Mouse (Mus musculus): ENCODE results near the gene Eef2. TPM values are rescaled to one million over a fixed set of nuclear protein-coding genes. Genes with fewer than 3 reads are reported as not detected.
"Not testable (repeated sequence)": the region's sequence is repeated elsewhere in the genome, so short reads cannot be mapped to it uniquely, and the experiment has no call there.

Eef2 gene
- total RNA-seq, 2 experiments from 2014 or later = 408 to 1,066 TPM

DNA sequence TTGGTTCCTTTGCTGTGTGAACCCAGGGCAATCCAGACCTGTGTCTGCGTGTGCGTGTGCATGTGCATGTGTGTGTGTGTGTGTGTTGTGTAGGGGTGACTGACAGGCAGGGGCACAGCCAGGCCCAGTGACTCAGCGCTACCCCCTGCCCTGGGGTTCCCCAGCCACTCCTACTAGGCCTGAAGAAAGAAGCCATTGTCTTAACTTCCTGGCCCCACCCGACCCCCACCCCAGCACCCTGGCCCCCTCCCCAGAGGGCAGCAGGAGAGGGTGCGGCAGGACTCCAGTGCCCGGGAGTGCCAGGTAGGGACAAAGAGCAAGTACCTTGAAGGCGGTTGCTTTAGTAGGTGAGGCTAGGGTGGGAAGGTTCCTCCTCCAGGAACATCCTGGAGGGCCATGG lies 30.7 kb upstream of the Eef2 start:
- ATAC-seq (ENCODE audit: poor library complexity, severe bottlenecking) = no peak

DNA sequence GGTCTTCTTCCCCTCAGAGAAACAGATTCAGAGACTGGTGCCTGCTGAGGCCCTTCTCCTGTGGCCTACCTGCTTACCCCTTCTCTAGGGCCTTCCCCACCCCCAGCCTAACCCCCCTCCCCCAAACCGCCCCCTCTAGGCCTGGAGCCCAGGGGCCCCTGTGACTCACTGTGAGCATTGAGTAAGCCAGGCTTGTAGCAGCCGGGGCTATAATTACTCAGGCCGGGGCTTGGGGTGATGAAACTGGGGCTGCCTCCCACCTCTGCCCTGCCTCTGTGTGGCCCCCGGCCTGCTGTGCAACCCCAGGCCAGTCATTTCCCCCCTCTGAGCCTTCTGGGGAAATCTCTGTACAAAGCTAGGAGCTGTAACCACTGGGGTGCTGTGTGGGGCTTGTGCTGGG lies 30.1 kb upstream of the Eef2 start:
- no peak for ATAC-seq (ENCODE audit: poor library complexity, severe bottlenecking)

DNA sequence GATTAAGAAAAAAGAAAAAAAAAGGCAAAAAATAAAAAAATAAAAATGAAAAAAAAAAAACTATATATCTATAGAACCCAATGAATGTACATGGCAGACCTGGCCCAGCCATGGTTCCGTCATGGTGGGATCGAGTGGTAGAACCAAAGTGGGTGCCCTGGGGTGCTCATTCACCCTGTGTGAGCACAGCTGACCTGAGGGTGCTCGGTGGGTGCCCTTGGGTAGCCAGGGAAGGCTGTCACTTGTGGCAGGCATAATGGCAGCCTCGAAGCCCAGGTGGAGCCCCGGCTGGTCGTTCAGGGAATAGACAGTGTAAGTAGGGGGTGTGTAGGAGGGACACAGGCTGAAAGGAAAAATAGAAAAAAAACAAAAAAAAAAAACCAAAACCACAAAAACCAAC lies 25.2 kb upstream of the Eef2 start:
- ATAC-seq (ENCODE audit: poor library complexity, severe bottlenecking) = no peak

DNA sequence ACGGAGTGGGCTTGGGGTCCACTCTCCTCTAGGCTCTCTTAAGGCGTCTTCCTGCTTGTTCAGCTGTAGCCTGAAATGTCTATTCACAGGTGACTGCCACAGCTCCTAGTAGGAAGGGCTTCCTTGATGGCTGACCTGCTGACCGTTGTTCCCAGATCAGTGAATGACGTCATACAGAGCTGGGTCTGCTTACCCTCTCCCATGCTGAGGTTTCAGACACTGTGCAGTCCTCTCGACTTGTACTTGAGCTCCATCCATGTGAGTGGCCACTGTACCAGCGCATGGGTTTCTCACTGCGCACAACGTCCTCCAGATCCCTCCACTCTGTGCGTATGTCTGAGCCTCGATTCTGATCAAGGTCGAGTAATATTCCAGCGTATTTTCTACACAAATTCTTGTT lies 23.8 kb upstream of the Eef2 start:
- no peak for ATAC-seq (ENCODE audit: poor library complexity, severe bottlenecking)

DNA sequence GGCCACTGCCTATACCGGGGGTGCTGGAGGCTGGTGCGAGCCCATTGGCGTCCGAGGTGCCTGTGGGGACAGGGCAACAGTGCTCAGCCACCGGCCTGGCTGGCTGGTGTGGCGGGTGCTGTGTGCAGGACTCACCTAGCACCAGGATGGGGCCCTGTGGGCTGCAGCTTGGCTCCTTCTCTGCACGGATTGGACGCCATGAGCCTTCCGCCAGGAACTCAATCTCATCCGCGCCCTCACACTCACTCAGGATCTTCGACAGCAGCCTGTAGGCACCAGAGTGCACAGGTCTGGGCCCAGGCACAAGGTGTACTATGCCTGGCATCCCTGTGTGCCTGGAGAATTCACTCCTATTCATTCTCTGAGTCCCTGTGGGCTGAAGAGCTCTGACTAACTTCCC lies 22.1 kb upstream of the Eef2 start:
- no peak for ATAC-seq (ENCODE audit: poor library complexity, severe bottlenecking)

DNA sequence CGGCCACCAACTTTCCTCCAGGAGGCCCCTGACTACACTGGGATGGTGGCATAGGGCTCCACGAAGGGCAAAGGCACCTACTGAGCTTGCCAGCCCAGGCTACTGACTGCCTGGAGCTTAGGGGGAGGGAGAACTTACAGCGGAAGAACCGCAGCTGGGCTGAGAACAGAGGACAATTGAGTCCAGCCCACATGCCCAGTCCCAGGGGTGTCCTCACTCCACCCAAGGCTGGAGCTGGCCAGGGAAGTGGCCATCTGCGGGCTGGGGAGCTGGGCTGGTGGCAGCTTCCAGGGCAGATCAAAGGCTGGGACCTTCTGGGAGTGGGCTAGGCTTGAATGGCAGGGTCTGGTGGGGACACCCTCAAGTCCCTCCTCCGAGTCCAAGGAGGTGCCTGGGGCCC lies 21.7 kb upstream of the Eef2 start:
- ATAC-seq (ENCODE audit: poor library complexity, severe bottlenecking) = no peak

DNA sequence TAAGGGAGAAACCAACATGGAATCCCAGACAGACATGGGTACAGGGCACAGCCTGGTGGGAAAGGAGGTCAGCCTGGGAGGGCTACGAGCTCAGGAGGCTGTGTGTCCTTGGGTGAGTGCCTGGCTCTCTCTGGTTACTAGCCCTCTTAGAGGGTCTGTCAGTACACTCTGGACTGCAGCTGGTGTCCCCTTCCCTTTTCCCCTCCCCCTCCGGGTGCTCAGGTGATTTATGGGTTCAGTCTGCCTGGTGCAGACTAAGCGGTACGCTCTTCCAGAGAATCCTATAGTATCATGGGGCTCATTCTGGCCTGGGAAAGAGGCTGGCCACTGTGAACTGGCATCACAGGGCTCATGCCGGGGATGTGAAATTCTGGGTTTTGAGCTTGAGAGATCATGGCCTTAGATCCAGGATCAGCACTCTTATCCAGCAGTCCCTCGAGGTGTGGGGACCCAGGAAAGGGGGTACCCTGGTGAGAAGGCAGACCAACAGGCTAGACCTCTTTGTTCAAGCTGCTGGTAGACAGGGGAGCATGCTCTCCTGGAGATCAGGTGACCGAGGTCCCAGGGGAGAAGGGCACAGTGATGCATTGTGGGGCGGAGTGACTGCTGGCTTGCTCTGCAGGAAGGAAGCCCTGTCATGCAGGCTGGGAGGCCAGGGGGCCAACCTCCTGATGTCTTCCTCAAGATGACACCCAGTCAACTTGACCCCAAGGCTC lies 14.7 kb upstream of the Eef2 start:
- ATAC-seq (ENCODE audit: poor library complexity, severe bottlenecking) = no peak

DNA sequence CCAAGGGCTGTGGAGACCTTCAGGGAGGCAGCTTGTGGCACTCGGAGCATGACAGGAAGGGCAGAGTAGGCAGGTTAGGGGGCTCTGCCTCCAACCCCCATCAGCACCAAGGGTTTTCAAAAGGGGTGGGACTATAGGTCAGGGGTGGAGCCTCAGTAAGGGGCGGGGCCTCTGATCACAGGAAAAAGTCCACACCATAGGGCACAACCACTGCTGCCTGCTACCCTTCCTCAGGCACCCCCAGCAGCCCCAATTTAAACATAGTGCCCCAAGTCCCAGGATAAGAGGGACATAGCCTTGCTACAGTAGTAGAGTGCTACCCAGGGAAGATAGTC lies 14.1 kb upstream of the Eef2 start:
- ATAC-seq (ENCODE audit: poor library complexity, severe bottlenecking) = no peak

DNA sequence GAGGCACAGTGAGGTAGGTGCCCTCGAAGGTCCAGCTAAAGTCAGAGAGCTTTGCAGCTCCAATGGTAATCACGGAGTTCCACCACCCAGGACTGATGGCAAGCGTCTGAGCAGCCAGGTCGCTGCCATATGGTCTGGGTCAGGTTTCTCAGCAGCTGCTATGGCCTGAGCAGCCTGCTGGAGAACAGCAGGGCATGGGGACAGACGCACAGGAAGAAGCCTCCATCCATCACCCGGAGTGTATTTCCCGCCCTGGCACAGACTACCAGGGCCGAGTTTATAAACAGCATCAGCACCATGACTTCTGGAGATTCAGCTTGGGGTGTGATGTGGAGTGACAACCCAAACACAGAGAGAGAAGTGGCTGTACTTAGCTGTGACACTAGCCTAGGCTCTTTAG lies 11.3 kb upstream of the Eef2 start:
- ATAC-seq (ENCODE audit: poor library complexity, severe bottlenecking) = no peak

DNA sequence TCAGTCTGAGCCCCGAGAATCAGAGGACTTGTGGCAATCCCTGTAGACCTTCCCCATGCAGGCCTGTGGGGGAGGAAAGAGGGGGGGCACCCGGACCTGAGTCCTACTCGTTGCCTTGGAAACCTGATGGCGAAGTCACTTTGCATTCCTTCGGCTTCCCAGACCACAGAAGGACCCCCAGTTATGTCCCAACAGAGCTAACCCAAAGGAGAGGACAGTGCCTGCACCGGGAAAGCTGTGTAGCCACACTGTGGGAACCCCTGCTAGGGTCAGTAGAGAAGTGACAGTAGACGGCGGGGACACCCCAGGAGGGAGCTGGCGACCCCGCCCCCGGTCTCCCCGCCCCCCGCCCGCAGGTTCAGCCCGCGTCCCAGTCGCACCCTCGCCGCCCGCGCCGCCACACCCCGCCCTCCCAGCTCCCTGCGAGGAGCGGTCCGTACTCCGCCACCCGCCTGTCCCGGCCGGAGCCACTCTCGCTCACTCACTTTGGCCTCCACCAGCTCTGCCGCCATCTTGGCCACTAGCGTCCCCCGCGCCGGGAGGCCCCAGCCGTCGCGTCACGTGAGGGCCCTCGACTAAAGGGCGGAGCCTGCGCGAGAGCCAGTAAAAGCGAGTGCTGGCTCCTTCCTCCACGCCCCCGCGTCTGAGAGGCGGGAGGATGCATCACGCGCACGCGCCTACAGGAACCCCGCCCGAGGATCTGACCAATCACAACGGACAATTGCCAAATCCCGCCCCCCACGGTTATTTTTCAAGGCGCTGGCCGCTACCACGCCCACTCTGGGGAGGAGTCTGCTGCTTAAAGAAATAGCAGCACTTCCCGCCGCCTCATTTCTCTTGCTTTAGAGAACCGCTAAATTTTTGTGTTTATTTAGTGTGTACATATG lies 9.0 kb upstream of the Eef2 start, which contains the start of gene Pias4:
TSS of gene Pias4 (minus strand) at position 724 of the 887 bp plus-strand sequence.
- ATAC-seq (ENCODE audit: poor library complexity, severe bottlenecking) = peak; percentile 96

DNA sequence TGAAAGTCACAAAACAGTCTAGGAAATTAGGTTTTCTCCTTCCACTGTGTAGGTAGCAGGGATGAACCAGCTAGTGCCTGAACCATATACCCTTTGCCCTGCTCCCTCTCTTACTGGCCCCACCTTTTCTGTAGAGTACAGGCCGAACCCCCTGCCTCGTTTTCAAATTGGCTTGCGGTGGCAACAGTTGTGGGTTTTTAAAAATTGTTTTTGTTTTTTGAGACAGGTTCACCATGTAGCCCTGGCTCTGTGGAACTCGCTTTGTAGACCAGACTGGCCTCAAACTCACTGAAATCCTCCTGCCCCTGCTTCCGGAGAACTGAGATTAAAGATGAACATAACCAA lies 8.4 kb upstream of the Eef2 start:
- ATAC-seq (ENCODE audit: poor library complexity, severe bottlenecking) = peak; percentile 12

DNA sequence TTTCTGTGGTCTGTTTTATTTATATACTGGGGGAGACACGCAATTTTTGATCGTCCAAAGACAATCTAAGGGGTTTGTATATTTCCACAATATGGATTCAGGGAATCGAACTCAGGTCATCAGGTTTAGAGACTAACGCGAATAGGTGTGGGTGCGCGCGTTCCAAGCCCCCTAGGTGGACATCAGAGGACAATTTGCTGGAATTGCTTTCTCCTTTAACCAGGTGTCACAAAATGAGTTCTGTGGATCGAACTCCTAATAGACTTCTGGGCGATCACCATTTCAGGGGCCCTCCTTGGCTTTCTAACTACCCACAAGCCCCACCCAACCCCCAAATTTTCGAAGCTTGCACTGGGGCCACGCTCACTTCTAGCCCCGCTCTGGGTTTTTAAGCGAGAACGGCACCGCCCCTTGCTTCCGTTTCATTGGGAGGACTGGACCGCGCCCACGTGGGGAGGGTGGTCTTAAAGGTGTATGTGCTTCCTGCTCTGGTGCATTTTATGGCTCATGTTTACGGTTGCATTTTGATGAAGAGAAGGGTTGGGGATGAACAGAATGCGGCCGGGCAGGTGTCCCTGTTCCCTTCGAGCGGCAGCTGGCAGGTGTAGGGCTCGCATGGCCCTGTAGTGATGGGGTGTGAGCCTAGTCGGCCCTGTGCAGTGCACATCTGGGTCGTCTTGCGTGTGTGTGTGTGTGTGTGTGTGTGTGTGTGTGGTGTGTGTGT lies 7.7 kb upstream of the Eef2 start:
- ATAC-seq (ENCODE audit: poor library complexity, severe bottlenecking) = peak; percentile 45

DNA sequence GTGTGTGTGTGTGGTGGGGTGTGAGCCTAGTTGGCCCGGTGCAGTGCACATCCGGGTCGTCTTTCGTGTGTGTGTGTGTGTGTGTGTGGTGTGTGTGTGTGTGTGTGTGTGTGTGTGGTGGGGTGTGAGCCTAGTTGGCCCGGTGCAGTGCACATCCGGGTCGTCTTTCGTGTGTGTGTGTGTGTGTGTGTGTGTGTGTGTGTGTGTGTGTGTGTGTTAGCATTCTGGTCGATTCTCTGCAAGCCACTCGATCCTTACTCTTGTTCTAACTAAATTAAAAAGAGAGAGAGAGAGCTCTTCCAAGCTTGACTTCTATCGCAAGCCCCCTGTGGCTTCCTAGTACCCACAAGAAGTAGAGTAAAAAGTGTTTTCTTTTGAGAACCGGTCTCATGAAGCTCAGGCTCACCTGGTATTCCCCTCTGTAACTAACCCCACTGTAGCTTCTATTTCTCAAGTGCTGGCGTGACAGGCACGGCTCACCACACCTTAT lies 7.0 kb upstream of the Eef2 start:
- peak; percentile 17 for ATAC-seq (ENCODE audit: poor library complexity, severe bottlenecking)

DNA sequence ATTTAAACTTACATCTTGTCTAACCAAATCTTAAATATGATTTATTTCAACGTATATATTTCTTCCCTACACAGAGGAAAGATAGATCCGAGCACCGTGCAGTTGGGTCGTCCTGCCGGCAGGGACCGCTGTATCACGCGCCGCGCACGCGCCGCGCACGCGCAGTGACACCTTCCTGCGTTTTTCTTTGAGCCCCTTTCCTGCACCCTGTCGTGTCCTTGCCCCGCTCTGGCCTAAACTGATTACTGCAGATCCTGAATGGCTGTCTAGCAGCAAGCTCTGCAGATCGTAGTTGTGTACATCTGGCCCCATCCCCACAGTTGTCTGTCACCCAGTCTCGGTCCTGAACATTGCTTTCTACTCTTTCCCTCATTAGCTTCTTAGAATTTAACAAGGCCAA lies 3.3 kb upstream of the Eef2 start:
- peak; percentile 42 for ATAC-seq (ENCODE audit: poor library complexity, severe bottlenecking)

DNA sequence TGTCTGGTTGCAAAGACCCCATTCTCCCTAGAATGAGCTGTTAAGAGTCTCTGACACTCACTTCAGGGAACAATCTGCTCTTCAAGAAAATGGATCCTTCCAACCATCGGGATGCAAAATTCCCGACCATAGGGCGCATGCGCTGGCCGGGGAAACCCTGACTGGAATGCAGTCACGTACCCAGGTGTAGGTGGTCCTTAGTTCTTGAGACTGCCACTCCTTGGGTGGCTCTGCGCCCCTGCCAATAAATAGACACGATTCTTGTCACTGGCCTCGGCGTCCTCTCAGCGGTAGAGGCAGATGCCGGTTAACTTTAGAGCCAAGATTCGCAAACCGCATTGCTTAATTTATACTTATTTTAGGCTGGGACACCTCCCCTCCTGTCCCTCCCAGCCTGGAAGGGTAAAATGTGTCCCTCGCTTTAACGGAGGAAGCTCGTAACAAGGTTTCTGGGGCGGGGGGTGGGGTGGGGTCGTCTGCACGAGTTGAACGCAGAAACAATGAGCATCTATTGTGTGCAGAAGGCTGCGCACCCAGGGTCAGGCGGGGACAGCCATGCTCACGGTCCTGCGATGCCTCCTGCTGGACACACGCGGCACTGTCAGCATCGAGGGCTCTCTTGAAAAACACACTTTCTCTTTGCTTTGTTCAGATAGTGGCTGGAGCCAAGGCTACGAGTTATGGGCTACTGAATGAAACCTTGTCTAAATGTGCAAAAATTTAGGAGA lies 1.6 kb upstream of the Eef2 start:
- ATAC-seq (ENCODE audit: poor library complexity, severe bottlenecking) = peak; percentile 71

DNA sequence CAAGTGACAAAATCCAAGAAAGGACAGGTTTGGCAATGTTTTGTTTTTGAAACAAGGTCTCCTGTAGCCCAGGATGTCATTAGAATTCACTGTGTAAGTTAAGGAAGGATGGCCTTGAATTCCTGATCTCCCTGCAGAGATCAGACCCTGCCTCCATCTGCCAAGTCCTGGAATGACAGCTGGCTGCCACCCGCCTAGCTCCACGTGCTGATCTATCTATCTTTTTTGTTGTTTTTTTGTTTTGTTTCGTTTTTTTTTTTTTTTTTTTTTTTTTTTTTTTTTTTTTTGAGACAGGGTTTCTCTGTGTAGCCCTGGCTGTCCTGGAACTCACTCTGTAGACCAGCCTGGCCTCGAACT lies 1.1 kb upstream of the Eef2 start:
- ATAC-seq (ENCODE audit: poor library complexity, severe bottlenecking) = not testable (repeated sequence)

DNA sequence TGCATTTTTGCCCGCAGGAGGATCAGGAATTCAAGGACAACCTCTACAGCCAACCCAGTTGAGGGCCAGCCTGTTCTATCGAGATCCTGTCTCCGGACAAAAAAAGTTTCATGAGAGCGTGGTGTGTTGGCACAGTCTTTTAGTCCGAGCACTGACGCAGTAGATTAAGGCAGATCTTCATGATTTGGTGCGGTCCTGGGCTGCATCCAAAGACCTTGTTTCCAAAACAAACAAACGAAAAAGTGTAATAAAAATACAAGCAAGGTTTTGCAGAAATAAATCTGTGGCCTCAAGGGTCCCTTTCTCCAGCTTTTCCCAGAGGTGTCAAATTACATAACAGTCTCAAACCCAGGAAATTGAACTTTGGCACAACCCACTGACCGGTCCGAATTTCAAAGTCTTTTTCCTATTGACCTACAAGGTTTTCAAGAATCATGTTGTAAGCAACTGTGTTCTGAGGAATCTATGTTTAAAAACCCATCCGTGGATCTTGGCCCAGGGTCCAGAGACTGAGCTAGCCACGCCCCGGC lies 430 bp upstream of the Eef2 start:
- no peak for ATAC-seq (ENCODE audit: poor library complexity, severe bottlenecking)

DNA sequence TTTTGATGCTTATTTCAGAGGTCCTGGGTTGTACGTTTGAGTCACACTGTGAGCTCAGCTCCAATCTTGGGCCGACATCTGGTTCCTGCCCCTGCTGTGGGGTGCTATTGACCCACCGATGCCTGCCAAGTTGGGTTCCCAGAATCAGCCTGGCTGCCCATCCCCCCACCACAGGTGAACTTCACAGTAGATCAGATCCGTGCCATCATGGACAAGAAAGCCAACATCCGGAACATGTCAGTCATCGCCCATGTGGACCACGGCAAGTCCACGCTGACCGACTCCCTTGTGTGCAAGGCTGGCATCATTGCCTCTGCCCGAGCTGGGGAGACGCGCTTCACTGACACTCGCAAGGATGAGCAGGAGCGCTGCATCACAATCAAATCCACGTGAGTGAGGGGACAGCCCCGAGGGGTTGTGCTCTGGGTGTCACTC lies 1.1 kb downstream of the Eef2 start:
- ATAC-seq (ENCODE audit: poor library complexity, severe bottlenecking) = no peak

DNA sequence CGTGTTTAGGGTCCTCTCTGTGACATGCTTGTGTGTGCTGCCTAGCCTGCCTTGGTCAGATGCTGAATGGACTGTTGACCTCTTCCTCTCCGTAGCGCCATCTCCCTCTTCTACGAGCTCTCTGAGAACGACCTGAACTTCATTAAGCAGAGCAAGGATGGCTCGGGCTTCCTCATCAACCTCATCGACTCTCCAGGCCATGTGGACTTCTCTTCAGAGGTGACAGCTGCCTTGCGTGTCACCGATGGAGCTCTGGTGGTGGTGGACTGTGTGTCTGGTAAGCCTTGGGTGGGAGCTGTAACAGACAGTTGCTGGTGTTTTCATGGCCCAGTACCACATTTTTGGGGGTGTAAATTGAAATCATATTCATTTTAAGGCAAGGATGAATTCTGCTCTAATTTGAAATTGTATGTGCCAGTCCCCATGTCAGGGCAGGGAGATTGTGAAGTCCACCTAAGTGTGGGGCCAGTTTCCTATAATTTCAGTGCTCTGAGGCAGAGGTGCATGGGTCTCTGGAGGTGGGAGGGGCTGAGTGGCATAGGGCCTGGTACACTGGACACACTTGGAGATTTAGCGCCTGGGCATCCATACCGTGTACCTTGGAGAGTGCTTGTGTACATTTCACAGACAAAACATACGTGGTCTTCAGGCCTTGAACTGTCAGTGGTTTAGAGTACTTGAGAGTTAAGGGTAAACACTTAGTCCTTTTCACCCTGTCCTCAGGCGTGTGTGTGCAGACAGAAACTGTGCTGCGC lies 1.7 kb downstream of the Eef2 start:
- ATAC-seq (ENCODE audit: poor library complexity, severe bottlenecking) = no peak

DNA sequence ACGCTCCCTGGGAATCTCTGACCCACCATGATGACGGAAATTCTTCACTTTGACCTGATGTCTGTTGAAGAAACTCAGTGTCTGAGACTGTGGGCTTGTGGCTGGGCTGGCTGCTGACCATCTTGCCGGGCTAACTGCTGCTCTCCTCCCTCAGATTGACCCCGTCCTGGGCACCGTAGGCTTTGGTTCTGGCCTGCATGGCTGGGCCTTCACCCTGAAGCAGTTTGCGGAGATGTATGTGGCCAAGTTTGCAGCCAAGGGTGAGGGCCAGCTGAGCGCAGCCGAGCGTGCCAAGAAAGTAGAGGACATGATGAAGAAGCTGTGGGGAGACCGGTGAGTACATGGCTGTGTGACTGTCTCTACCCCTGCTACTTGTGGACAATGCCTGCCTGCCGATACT lies 2.5 kb downstream of the Eef2 start:
- ATAC-seq (ENCODE audit: poor library complexity, severe bottlenecking) = no peak
